Mouse (Mus musculus) small intestine, adult 2 months (tissue): Measurements from ENCODE around the gene Minpp1. TPM values are rescaled to one million over a fixed set of nuclear protein-coding genes. Genes with fewer than 3 reads are reported as not detected.

Experiments
- H3K27ac ChIP-seq: fragments of 200-500 bp; 2 replicates; pipeline ENCODE4 v1.5.1; 2012; ENCODE audit warnings: low read depth, low read length, control low read depth, inconsistent platforms; ENCODE audit not compliant: insufficient read depth
- H3K27me3 ChIP-seq: fragments of 200-500 bp; 2 replicates; pipeline ENCODE4 v1.6.1; 2012; ENCODE audit warnings: mild to moderate bottlenecking, moderate library complexity, low read length, inconsistent platforms; ENCODE audit not compliant: control insufficient read depth, insufficient read depth
- H3K36me3 ChIP-seq: fragments of 200-500 bp; 2 replicates; pipeline ENCODE4 v1.6.1; 2012; ENCODE audit warnings: mild to moderate bottlenecking, low read length, control low read depth, inconsistent platforms; ENCODE audit not compliant: control insufficient read depth, insufficient read depth
- H3K4me1 ChIP-seq: fragments of 200-500 bp; 2 replicates; pipeline ENCODE4 v1.6.1; 2012; ENCODE audit warnings: low read length, inconsistent platforms, mixed read lengths; ENCODE audit not compliant: control insufficient read depth, insufficient read depth, insufficient read length
- H3K4me3 ChIP-seq: fragments of 200-500 bp; 2 replicates; pipeline ENCODE4 v1.5.1; 2012; ENCODE audit warnings: low read depth, mild to moderate bottlenecking, control low read depth, inconsistent platforms, low read length, moderate library complexity
- CTCF ChIP-seq: fragments of 200-500 bp; IDR thresholded peaks from 2 replicates; pipeline ENCODE4 v1.5.1; 2012; ENCODE audit warnings: low read depth, mild to moderate bottlenecking, control low read depth, inconsistent platforms, low read length, moderate library complexity, mixed read lengths; ENCODE audit not compliant: insufficient replicate concordance, insufficient read length; ENCODE audit errors: extremely low read depth
- POLR2A ChIP-seq: fragments of 200-500 bp; IDR thresholded peaks from 2 replicates; pipeline ENCODE4 v1.6.1; 2012; ENCODE audit warnings: low read depth, mild to moderate bottlenecking, control low read depth, inconsistent platforms, low read length, moderate library complexity
- WGBS: fragments of 180-500 bp; shearing (Covaris S2); methylation state at CpG from one replicate; pipeline ENCODE4 v1.1.7; 2018; 5-methylcytosine and 5-hydroxymethylcytosine counted together
- polyA plus RNA-seq: library from polyadenylated mRNA; depleted of rRNA; stranded (reverse); fragments of >200 nt; gene quantifications from 2 replicates; pipeline ENCODE4 v1.2.3, GENCODE M21; 2012

The Minpp1 gene
- polyA plus RNA-seq, 1 experiment = 112 TPM

GRCm38 (mm10) chr19:32489166-32489895 lies 3.8 kb downstream of the Minpp1 start:
- Histone ChIP-seq H3K27me3 (no peaks in the 10 kb centered on the region), H3K4me1 (peaks cover 2% of the 10 kb centered on the region; the same call in 1 of the 2 replicates), H3K27ac (no peak overlapping the region), H3K36me3 (peaks cover 15% of the 10 kb centered on the region), H3K4me3 (no peak overlapping the region)
- no peak for TF ChIP-seq POLR2A
- TF ChIP-seq CTCF = no peak
- WGBS = 93% methylated on average over 12 of the region's 12 CpGs

- 46% methylated on average over 2 of the region's 2 CpGs for WGBS
- peak overlapping the region; percentile 18; the same call in 1 of the 2 replicates for H3K27ac ChIP-seq
Observed at GRCm38 (mm10) chr19:32490976-32491375, 5.4 kb downstream of the Minpp1 start.

GRCm38 (mm10) chr19:32492339-32492738 lies 6.8 kb downstream of the Minpp1 start:
- H3K36me3 ChIP-seq = peaks cover 24% of the 10 kb centered on the region
- no peak overlapping the region for H3K27ac ChIP-seq
- H3K4me3 ChIP-seq = no peak overlapping the region
- H3K4me1 ChIP-seq = peaks cover 6% of the 10 kb centered on the region
- no peak for TF ChIP-seq CTCF
- no peak for TF ChIP-seq POLR2A
- WGBS = 97% methylated on average over 3 of the region's 3 CpGs
- no peaks in the 10 kb centered on the region for H3K27me3 ChIP-seq

More at GRCm38 (mm10) chr19:32490976-32491375, 5.4 kb downstream of the Minpp1 start:
- H3K27me3 ChIP-seq = no peaks in the 10 kb centered on the region
- H3K4me3 ChIP-seq = no peak overlapping the region
- TF ChIP-seq POLR2A = no peak
- TF ChIP-seq CTCF = no peak
- H3K36me3 ChIP-seq = peaks cover 22% of the 10 kb centered on the region
- peaks cover 2% of the 10 kb centered on the region; the same call in 1 of the 2 replicates for H3K4me1 ChIP-seq

GRCm38 (mm10) chr19:32492981-32493380 lies 7.4 kb downstream of the Minpp1 start:
- no peak overlapping the region for H3K4me3 ChIP-seq
- WGBS = 93% methylated on average over 5 of the region's 5 CpGs
- peaks cover 24% of the 10 kb centered on the region for H3K36me3 ChIP-seq
- H3K4me1 ChIP-seq = peaks cover 5% of the 10 kb centered on the region
- H3K27ac ChIP-seq = no peak overlapping the region
- no peaks in the 10 kb centered on the region for H3K27me3 ChIP-seq
- TF ChIP-seq CTCF (no peak), POLR2A (no peak)

GRCm38 (mm10) chr19:32493471-32493870 lies 7.9 kb downstream of the Minpp1 start:
- H3K27me3 ChIP-seq = no peaks in the 10 kb centered on the region
- peaks cover 6% of the 10 kb centered on the region for H3K4me1 ChIP-seq
- no peak overlapping the region for H3K4me3 ChIP-seq
- TF ChIP-seq POLR2A (no peak), CTCF (no peak)
- 84% methylated on average over 8 of the region's 8 CpGs for WGBS
- peaks cover 25% of the 10 kb centered on the region for H3K36me3 ChIP-seq
- H3K27ac ChIP-seq = no peak overlapping the region

GRCm38 (mm10) chr19:32494611-32495010 lies 9.0 kb downstream of the Minpp1 start:
- WGBS = 84% methylated on average over 13 of the region's 13 CpGs
- TF ChIP-seq CTCF = no peak
- TF ChIP-seq POLR2A = no peak

GRCm38 (mm10) chr19:32495034-32495433 lies 9.5 kb downstream of the Minpp1 start:
- Histone ChIP-seq H3K27ac (no peak overlapping the region), H3K27me3 (no peaks in the 10 kb centered on the region), H3K4me1 (peaks cover 6% of the 10 kb centered on the region), H3K4me3 (no peak overlapping the region), H3K36me3 (peaks cover 32% of the 10 kb centered on the region)
- no peak for TF ChIP-seq CTCF
- TF ChIP-seq POLR2A = no peak
- 83% methylated on average over 11 of the region's 11 CpGs for WGBS

More at GRCm38 (mm10) chr19:32494611-32495010, 9.0 kb downstream of the Minpp1 start:
- Histone ChIP-seq H3K4me1 (peaks cover 6% of the 10 kb centered on the region), H3K27ac (no peak overlapping the region), H3K36me3 (peaks cover 32% of the 10 kb centered on the region), H3K27me3 (no peaks in the 10 kb centered on the region), H3K4me3 (no peak overlapping the region)

GRCm38 (mm10) chr19:32497411-32497810 lies 11.8 kb downstream of the Minpp1 start:
- H3K36me3 ChIP-seq = peaks cover 33% of the 10 kb centered on the region
- no peaks in the 10 kb centered on the region for H3K27me3 ChIP-seq
- 36% methylated on average over 6 of the region's 6 CpGs for WGBS
- no peak overlapping the region for H3K27ac ChIP-seq
- no peak overlapping the region for H3K4me3 ChIP-seq
- peaks cover 6% of the 10 kb centered on the region for H3K4me1 ChIP-seq
- TF ChIP-seq CTCF = no peak
- no peak for TF ChIP-seq POLR2A
